Mouse (Mus musculus): ENCODE data around the gene Prdm10. TPM values are rescaled to one million over a fixed set of nuclear protein-coding genes. Genes with fewer than 3 reads are reported as not detected.

Gene Prdm10
- polyA plus RNA-seq, 1 experiment from 2014 or later = 9.7 TPM

- Histone ChIP-seq H3K9me3 (ENCODE audit: control insufficient read depth, low read length) (no peaks in the 10 kb centered on the region), H3K4me1 (ENCODE audit: control insufficient read depth, insufficient read depth, low read length) (no peaks in the 10 kb centered on the region), H3K4me2 (ENCODE audit: low read length) (no peak overlapping the region), H3K4me3 (replicated peaks; ENCODE audit: low read depth, low read length) (no peak overlapping the region), H3K27ac (replicated peaks; ENCODE audit: low read depth, low read length) (0 out of 2 replicates have a peak overlapping the region, but pooled peaks have one; percentile 37), H3K36me3 (ENCODE audit: control insufficient read depth, insufficient read depth, low read length) (no peaks in the 10 kb centered on the region), H3K9ac (replicated peaks; ENCODE audit: low read length) (no peak overlapping the region), H3K27me3 (ENCODE audit: control insufficient read depth, insufficient read depth, low read length) (no peaks in the 10 kb centered on the region)
- DNase-seq (peak; percentile 40), ATAC-seq (ENCODE audit: low FRiP score, low TSS enrichment) (no peak)
- WGBS = 79% methylated on average over 5 of the region's 5 CpGs
Measured at GRCm38 (mm10) chr9:31301526-31302311, 21.4 kb downstream of the Prdm10 start.

GRCm38 (mm10) chr9:31304358-31304757 lies 24.0 kb downstream of the Prdm10 start:
- ATAC-seq (ENCODE audit: low FRiP score, low TSS enrichment) (no peak), DNase-seq (no peak)
- Histone ChIP-seq H3K27me3 (ENCODE audit: control insufficient read depth, insufficient read depth, low read length) (no peaks in the 10 kb centered on the region), H3K4me2 (ENCODE audit: low read length) (no peak overlapping the region), H3K9ac (replicated peaks; ENCODE audit: low read length) (no peak overlapping the region), H3K4me1 (ENCODE audit: control insufficient read depth, insufficient read depth, low read length) (no peaks in the 10 kb centered on the region), H3K27ac (replicated peaks; ENCODE audit: low read depth, low read length) (no peak overlapping the region), H3K36me3 (ENCODE audit: control insufficient read depth, insufficient read depth, low read length) (no peaks in the 10 kb centered on the region), H3K9me3 (ENCODE audit: control insufficient read depth, low read length) (no peaks in the 10 kb centered on the region), H3K4me3 (replicated peaks; ENCODE audit: low read depth, low read length) (no peak overlapping the region)
- 88% methylated on average over 3 of the region's 3 CpGs for WGBS

GRCm38 (mm10) chr9:31305117-31305516 lies 24.8 kb downstream of the Prdm10 start:
- ATAC-seq (ENCODE audit: low FRiP score, low TSS enrichment) = no peak
- Histone ChIP-seq H3K4me1 (ENCODE audit: control insufficient read depth, insufficient read depth, low read length) (no peaks in the 10 kb centered on the region), H3K9ac (replicated peaks; ENCODE audit: low read length) (no peak overlapping the region), H3K9me3 (ENCODE audit: control insufficient read depth, low read length) (no peaks in the 10 kb centered on the region), H3K4me3 (replicated peaks; ENCODE audit: low read depth, low read length) (no peak overlapping the region), H3K27ac (replicated peaks; ENCODE audit: low read depth, low read length) (no peak overlapping the region), H3K27me3 (ENCODE audit: control insufficient read depth, insufficient read depth, low read length) (no peaks in the 10 kb centered on the region), H3K4me2 (ENCODE audit: low read length) (no peak overlapping the region), H3K36me3 (ENCODE audit: control insufficient read depth, insufficient read depth, low read length) (no peaks in the 10 kb centered on the region)
- no peak for DNase-seq
- WGBS = 58% methylated on average over 5 of the region's 5 CpGs

GRCm38 (mm10) chr9:31305807-31306206 lies 25.5 kb downstream of the Prdm10 start:
- Histone ChIP-seq H3K4me3 (replicated peaks; ENCODE audit: low read depth, low read length) (no peak overlapping the region), H3K9me3 (ENCODE audit: control insufficient read depth, low read length) (no peaks in the 10 kb centered on the region), H3K9ac (replicated peaks; ENCODE audit: low read length) (no peak overlapping the region), H3K27ac (replicated peaks; ENCODE audit: low read depth, low read length) (no peak overlapping the region), H3K4me2 (ENCODE audit: low read length) (no peak overlapping the region), H3K27me3 (ENCODE audit: control insufficient read depth, insufficient read depth, low read length) (no peaks in the 10 kb centered on the region), H3K36me3 (ENCODE audit: control insufficient read depth, insufficient read depth, low read length) (no peaks in the 10 kb centered on the region), H3K4me1 (ENCODE audit: control insufficient read depth, insufficient read depth, low read length) (no peaks in the 10 kb centered on the region)
- ATAC-seq (ENCODE audit: low FRiP score, low TSS enrichment) (no peak), DNase-seq (no peak)
- WGBS = 94% methylated on average over 3 of the region's 3 CpGs

- 94% methylated on average over 3 of the region's 3 CpGs for WGBS
- H3K9ac ChIP-seq (replicated peaks; ENCODE audit: low read length) = no peak overlapping the region
- H3K4me3 ChIP-seq (replicated peaks; ENCODE audit: low read depth, low read length) = no peak overlapping the region
- no peak overlapping the region for H3K4me2 ChIP-seq (ENCODE audit: low read length)
- DNase-seq (no peak), ATAC-seq (ENCODE audit: low FRiP score, low TSS enrichment) (no peak)
- H3K9me3 ChIP-seq (ENCODE audit: control insufficient read depth, low read length) = no peaks in the 10 kb centered on the region
- no peaks in the 10 kb centered on the region for H3K4me1 ChIP-seq (ENCODE audit: control insufficient read depth, insufficient read depth, low read length)
- H3K27me3 ChIP-seq (ENCODE audit: control insufficient read depth, insufficient read depth, low read length) = no peaks in the 10 kb centered on the region
- no peak overlapping the region for H3K27ac ChIP-seq (replicated peaks; ENCODE audit: low read depth, low read length)
- H3K36me3 ChIP-seq (ENCODE audit: control insufficient read depth, insufficient read depth, low read length) = no peaks in the 10 kb centered on the region
Measured at GRCm38 (mm10) chr9:31307232-31307631, 26.9 kb downstream of the Prdm10 start.

- no peaks in the 10 kb centered on the region for H3K9me3 ChIP-seq (ENCODE audit: control insufficient read depth, low read length)
- DNase-seq = no peak
- ATAC-seq (ENCODE audit: low FRiP score, low TSS enrichment) = no peak
- H3K9ac ChIP-seq (replicated peaks; ENCODE audit: low read length) = no peak overlapping the region
- H3K36me3 ChIP-seq (ENCODE audit: control insufficient read depth, insufficient read depth, low read length) = no peaks in the 10 kb centered on the region
- H3K27ac ChIP-seq (replicated peaks; ENCODE audit: low read depth, low read length) = no peak overlapping the region
- H3K27me3 ChIP-seq (ENCODE audit: control insufficient read depth, insufficient read depth, low read length) = no peaks in the 10 kb centered on the region
- 85% methylated on average over 5 of the region's 5 CpGs for WGBS
- H3K4me3 ChIP-seq (replicated peaks; ENCODE audit: low read depth, low read length) = no peak overlapping the region
- no peaks in the 10 kb centered on the region for H3K4me1 ChIP-seq (ENCODE audit: control insufficient read depth, insufficient read depth, low read length)
- H3K4me2 ChIP-seq (ENCODE audit: low read length) = no peak overlapping the region
Measured at GRCm38 (mm10) chr9:31309041-31309440, 28.7 kb downstream of the Prdm10 start.

- Histone ChIP-seq H3K27me3 (ENCODE audit: control insufficient read depth, insufficient read depth, low read length) (no peaks in the 10 kb centered on the region), H3K4me1 (ENCODE audit: control insufficient read depth, insufficient read depth, low read length) (no peaks in the 10 kb centered on the region), H3K9ac (replicated peaks; ENCODE audit: low read length) (no peak overlapping the region), H3K36me3 (ENCODE audit: control insufficient read depth, insufficient read depth, low read length) (no peaks in the 10 kb centered on the region), H3K4me2 (ENCODE audit: low read length) (no peak overlapping the region), H3K4me3 (replicated peaks; ENCODE audit: low read depth, low read length) (no peak overlapping the region), H3K9me3 (ENCODE audit: control insufficient read depth, low read length) (no peaks in the 10 kb centered on the region), H3K27ac (replicated peaks; ENCODE audit: low read depth, low read length) (no peak overlapping the region)
- 95% methylated on average over 4 of the region's 4 CpGs for WGBS
- DNase-seq (no peak), ATAC-seq (ENCODE audit: low FRiP score, low TSS enrichment) (no peak)
Measured at GRCm38 (mm10) chr9:31310662-31311061, 30.3 kb downstream of the Prdm10 start.

GRCm38 (mm10) chr9:31313876-31314275 lies 33.5 kb downstream of the Prdm10 start:
- Histone ChIP-seq H3K36me3 (ENCODE audit: control insufficient read depth, insufficient read depth, low read length) (peaks cover 4% of the 10 kb centered on the region; the same call in 1 of the 2 replicates), H3K4me1 (ENCODE audit: control insufficient read depth, insufficient read depth, low read length) (no peaks in the 10 kb centered on the region), H3K9me3 (ENCODE audit: control insufficient read depth, low read length) (no peaks in the 10 kb centered on the region), H3K4me2 (ENCODE audit: low read length) (no peak overlapping the region), H3K9ac (replicated peaks; ENCODE audit: low read length) (no peak overlapping the region), H3K27me3 (ENCODE audit: control insufficient read depth, insufficient read depth, low read length) (no peaks in the 10 kb centered on the region), H3K4me3 (replicated peaks; ENCODE audit: low read depth, low read length) (no peak overlapping the region), H3K27ac (replicated peaks; ENCODE audit: low read depth, low read length) (no peak overlapping the region)
- no peak for DNase-seq
- 100% methylated on average over 1 of the region's 1 CpGs for WGBS
- no peak for ATAC-seq (ENCODE audit: low FRiP score, low TSS enrichment)

GRCm38 (mm10) chr9:31315983-31316382 lies 35.6 kb downstream of the Prdm10 start:
- 18% methylated on average over 8 of the region's 8 CpGs for WGBS
- H3K9ac ChIP-seq (replicated peaks; ENCODE audit: low read length) = no peak overlapping the region
- ATAC-seq (ENCODE audit: low FRiP score, low TSS enrichment) (no peak), DNase-seq (peak; percentile 46)
- no peaks in the 10 kb centered on the region for H3K27me3 ChIP-seq (ENCODE audit: control insufficient read depth, insufficient read depth, low read length)
- H3K27ac ChIP-seq (replicated peaks; ENCODE audit: low read depth, low read length) = no peak overlapping the region
- no peaks in the 10 kb centered on the region for H3K9me3 ChIP-seq (ENCODE audit: control insufficient read depth, low read length)
- peaks cover 4% of the 10 kb centered on the region; the same call in 1 of the 2 replicates for H3K36me3 ChIP-seq (ENCODE audit: control insufficient read depth, insufficient read depth, low read length)
- no peak overlapping the region for H3K4me2 ChIP-seq (ENCODE audit: low read length)
- no peak overlapping the region for H3K4me3 ChIP-seq (replicated peaks; ENCODE audit: low read depth, low read length)
- peaks cover 2% of the 10 kb centered on the region for H3K4me1 ChIP-seq (ENCODE audit: control insufficient read depth, insufficient read depth, low read length)
